Mouse (Mus musculus) central nervous system, embryonic 11.5 days (tissue): ENCODE measurements around the gene Picalm. TPM values are rescaled to one million over a fixed set of nuclear protein-coding genes. Genes with fewer than 3 reads are reported as not detected.

Source experiments
- polyA plus RNA-seq: library from polyadenylated mRNA; depleted of rRNA; stranded (reverse); fragments of >200 nt; gene quantifications from 2 replicates; pipeline ENCODE4 v1.2.3, GENCODE M21; 2012; rRNA removed

Gene Picalm
- polyA plus RNA-seq = 80.6 and 146 TPM in 2 replicates

DNA sequence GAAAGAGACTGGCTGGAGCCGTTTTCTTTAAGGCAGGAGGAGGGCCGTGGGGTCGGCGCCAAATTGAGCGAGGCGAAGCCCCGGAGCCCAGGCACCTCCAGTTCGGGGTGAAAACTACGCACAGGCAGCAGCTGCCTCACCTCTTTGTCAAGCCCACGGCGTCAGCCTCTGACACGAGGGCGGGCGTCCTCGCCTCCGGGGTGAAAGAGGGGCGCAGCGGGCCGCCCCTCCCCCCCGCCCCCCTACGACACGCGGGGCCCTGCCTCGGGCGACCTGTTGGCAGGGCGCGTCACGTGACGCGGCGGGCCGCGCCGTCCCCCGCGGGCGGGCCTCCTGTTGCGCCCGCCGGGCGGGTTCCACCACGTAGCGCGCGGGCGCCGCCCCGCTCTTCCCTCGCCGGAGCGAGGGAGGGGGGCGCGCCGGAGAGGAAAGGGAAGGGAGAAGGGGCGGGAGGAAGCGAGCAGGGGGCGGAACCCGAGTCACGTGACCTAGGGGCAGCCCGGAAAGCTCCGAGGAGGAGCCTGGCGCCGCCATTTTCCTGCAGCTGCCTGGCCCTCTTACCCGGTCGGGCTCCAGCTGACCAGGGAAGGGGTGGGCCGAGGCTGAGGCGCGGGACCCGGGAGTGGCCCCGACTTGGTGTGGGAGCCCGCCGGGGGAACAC, at the start of gene Picalm:
TSS of gene Picalm (plus strand) at position 482 of the 661 bp plus-strand sequence.

Other genes with a start within 250 kb of the Picalm start
- gene Ccdc81, start 226.6 kb upstream of the Picalm start, polyA plus RNA-seq = 0.32 and 0.52 TPM in 2 replicates
- gene Hikeshi, start 189.0 kb upstream of the Picalm start, polyA plus RNA-seq = 71.6 and 87.3 TPM in 2 replicates
- 110 and 121 TPM in 2 replicates for gene Eed, start 149.2 kb upstream of the Picalm start, polyA plus RNA-seq
- gene Ccdc83, start 135.6 kb downstream of the Picalm start, polyA plus RNA-seq = not detected in 2 replicates
- gene Sytl2, start 172.0 kb downstream of the Picalm start, polyA plus RNA-seq = 3.4 and 7.5 TPM in 2 replicates